Mouse (Mus musculus) adipocyte (in vitro differentiated cells): ENCODE measurements around the gene Adnp.
A peak's percentile ranks its signal among the peaks of the same experiment; 100 is the strongest.
"Not testable (repeated sequence)": the region's sequence is repeated elsewhere in the genome, so short reads cannot be mapped to it uniquely, and the experiment has no call there.

Source experiments
- DNase-seq: peaks from one replicate; pipeline ENCODE4 v3.0.0-alpha.2; 2016; ENCODE audit warnings: low spot score

The Adnp gene

GRCm38 (mm10) chr2:168205681-168206631 is 956 bp downstream of the Adnp start:
- DNase-seq = no peak

GRCm38 (mm10) chr2:168205265-168205664 is 1.6 kb downstream of the Adnp start:
- peak; percentile 96 for DNase-seq

GRCm38 (mm10) chr2:168204476-168204999 is 2.4 kb downstream of the Adnp start:
- DNase-seq = no peak

GRCm38 (mm10) chr2:168200014-168200691 is 6.8 kb downstream of the Adnp start:
- no peak for DNase-seq

GRCm38 (mm10) chr2:168199476-168199875 is 7.4 kb downstream of the Adnp start:
- DNase-seq = no peak

GRCm38 (mm10) chr2:168198421-168198820 is 8.5 kb downstream of the Adnp start:
- no peak for DNase-seq

GRCm38 (mm10) chr2:168195721-168196120 is 11.2 kb downstream of the Adnp start:
- DNase-seq = no peak

- DNase-seq = no peak
Observed at GRCm38 (mm10) chr2:168193685-168194084, 13.2 kb downstream of the Adnp start.

- DNase-seq = no peak
Observed at GRCm38 (mm10) chr2:168191856-168192255, 15.1 kb downstream of the Adnp start.

GRCm38 (mm10) chr2:168175946-168176345 is 31.0 kb downstream of the Adnp start:
- no peak for DNase-seq

- peak; percentile 49 for DNase-seq
Observed at GRCm38 (mm10) chr2:168170167-168170685, 36.7 kb downstream of the Adnp start.

- no peak for DNase-seq
Observed at GRCm38 (mm10) chr2:168169800-168170113, 37.2 kb downstream of the Adnp start.

GRCm38 (mm10) chr2:168168892-168169799 is 37.8 kb downstream of the Adnp start:
- peak; percentile 56 for DNase-seq

- no peak for DNase-seq
Observed at GRCm38 (mm10) chr2:168167781-168168180, 39.1 kb downstream of the Adnp start.

- no peak for DNase-seq
Observed at GRCm38 (mm10) chr2:168166750-168167460, 40.0 kb downstream of the Adnp start.

GRCm38 (mm10) chr2:168161978-168162377 is 44.9 kb downstream of the Adnp start:
- DNase-seq = no peak

GRCm38 (mm10) chr2:168161514-168161971 is 45.4 kb downstream of the Adnp start:
- DNase-seq = no peak

GRCm38 (mm10) chr2:168160370-168160930 is 46.5 kb downstream of the Adnp start:
- DNase-seq = no peak

- no peak for DNase-seq
Observed at GRCm38 (mm10) chr2:168158911-168159711, 47.8 kb downstream of the Adnp start.

GRCm38 (mm10) chr2:168157974-168158373 is 48.9 kb downstream of the Adnp start:
- DNase-seq = not testable (repeated sequence)
